Mouse (Mus musculus) CH12.LX (cell line): Measurements from ENCODE around the gene Wnt3a. TPM values are rescaled to one million over a fixed set of nuclear protein-coding genes. Genes with fewer than 3 reads are reported as not detected.

Experiments
- DNase-seq: peaks from one replicate; pipeline ENCODE4 v3.0.0-alpha.2; 2013; ENCODE audit errors: extremely low read depth
- H3K27ac ChIP-seq: 2 replicates; pipeline ENCODE4 v1.5.1; 2012; ENCODE audit warnings: low read depth, mild to moderate bottlenecking, control low read depth, moderate library complexity; ENCODE audit not compliant: insufficient read depth
- H3K27me3 ChIP-seq: replicated peaks from 2 replicates; pipeline ENCODE3; 2012; ENCODE audit warnings: inconsistent platforms
- H3K36me3 ChIP-seq, 2 experiments: replicated peaks in 1 of 2; 2 replicates each; pipeline versions ENCODE3 to v1.6.1; 2012; ENCODE audit warnings: inconsistent platforms in 1 of 2, low read length in 1 of 2, mild to moderate bottlenecking in 1 of 2, mixed read lengths in 1 of 2, moderate library complexity in 1 of 2; ENCODE audit not compliant: control insufficient read depth in 1 of 2, insufficient read depth in 1 of 2
- H3K4me1 ChIP-seq, 2 experiments: 2 replicates each; pipeline ENCODE4 v1.6.1; 2012; ENCODE audit warnings: inconsistent platforms in 1 of 2, moderate library complexity in 1 of 2; ENCODE audit not compliant: insufficient read depth in 2 of 2, control insufficient read depth in 1 of 2
- H3K4me2 ChIP-seq: 2 replicates; pipeline ENCODE4 v1.6.1; 2012; ENCODE audit warnings: low read depth, mild to moderate bottlenecking, control low read depth; ENCODE audit not compliant: poor library complexity, insufficient read depth, severe bottlenecking
- H3K4me3 ChIP-seq, 3 experiments: fragments of 150-350 bp in 1 of 3; sonication (generic) in 1 of 3; replicated peaks in 1 of 3; 2 replicates each; pipeline versions ENCODE3 to v1.5.1; 2011 to 2012; ENCODE audit warnings: low read depth in 2 of 3, low read length in 2 of 3, mild to moderate bottlenecking in 2 of 3, moderate library complexity in 2 of 3, control low read depth in 1 of 3, improper control_type of control experiment in 1 of 3, inconsistent platforms in 1 of 3, mixed read lengths in 1 of 3; ENCODE audit not compliant: poor library complexity in 1 of 3
- H3K79me2 ChIP-seq: replicated peaks from 2 replicates; pipeline ENCODE4 v1.6.1; 2012; ENCODE audit warnings: mild to moderate bottlenecking, moderate library complexity; ENCODE audit not compliant: control insufficient read depth, poor library complexity, insufficient read depth, severe bottlenecking; ENCODE audit errors: extremely low read depth
- H3K9ac ChIP-seq: 2 replicates; pipeline ENCODE4 v1.6.1; 2012; ENCODE audit warnings: low read depth, mild to moderate bottlenecking, control low read depth, moderate library complexity; ENCODE audit not compliant: insufficient read depth
- H3K9me3 ChIP-seq: replicated peaks from 2 replicates; pipeline ENCODE3; 2012; ENCODE audit warnings: low read length, inconsistent platforms, mixed read lengths
- CHD1 ChIP-seq: IDR thresholded peaks from 2 replicates; pipeline ENCODE4 v1.6.1; 2012; ENCODE audit warnings: low read depth, low read length, improper control_type of control experiment, inconsistent platforms
- CHD2 ChIP-seq: IDR thresholded peaks from 2 replicates; pipeline ENCODE4 v1.6.1; 2011; ENCODE audit warnings: low read length, improper control_type of control experiment
- CTCF ChIP-seq, 2 experiments: IDR thresholded peaks in 1 of 2; conservative IDR thresholded peaks in 1 of 2; 2 replicates each; pipeline ENCODE4 v1.5.1; 2011 to 2012; ENCODE audit warnings: low read depth in 2 of 2, low read length in 2 of 2, improper control_type of control experiment in 1 of 2, inconsistent platforms in 1 of 2, mild to moderate bottlenecking in 1 of 2, moderate library complexity in 1 of 2
- ELF1 ChIP-seq: IDR thresholded peaks from 2 replicates; pipeline ENCODE4 v1.6.1; 2014; ENCODE audit warnings: low read depth, mild to moderate bottlenecking, inconsistent platforms, low read length, improper control_type of control experiment
- EP300 ChIP-seq: IDR thresholded peaks from 2 replicates; pipeline ENCODE4 v1.6.1; 2011; ENCODE audit warnings: low read length, improper control_type of control experiment
- GABPA ChIP-seq: IDR thresholded peaks from 2 replicates; pipeline ENCODE4 v1.6.1; 2012; ENCODE audit warnings: low read depth, low read length, improper control_type of control experiment, inconsistent platforms; ENCODE audit not compliant: insufficient replicate concordance
- MAFK ChIP-seq: IDR thresholded peaks from 2 replicates; pipeline ENCODE4 v1.6.1; 2011; ENCODE audit warnings: low read length, improper control_type of control experiment; ENCODE audit not compliant: insufficient replicate concordance
- MAX ChIP-seq: IDR thresholded peaks from 2 replicates; pipeline ENCODE4 v1.6.1; 2011; ENCODE audit warnings: low read length, improper control_type of control experiment
- MEF2A ChIP-seq: IDR thresholded peaks from 2 replicates; pipeline ENCODE4 v1.6.1; 2014; ENCODE audit warnings: low read depth, mild to moderate bottlenecking, inconsistent platforms, low read length, improper control_type of control experiment, borderline replicate concordance
- NELFE ChIP-seq: IDR thresholded peaks from 2 replicates; pipeline ENCODE4 v1.6.1; 2011; ENCODE audit warnings: low read depth, low read length, improper control_type of control experiment
- NRF1 ChIP-seq: IDR thresholded peaks from 2 replicates; pipeline ENCODE4 v1.6.1; 2014; ENCODE audit warnings: low read depth, mild to moderate bottlenecking, inconsistent platforms, low read length, improper control_type of control experiment, moderate library complexity
- POLR2AphosphoS2 ChIP-seq: IDR thresholded peaks from 2 replicates; pipeline ENCODE4 v1.6.1; 2011; ENCODE audit warnings: low read depth, low read length, improper control_type of control experiment
- SIN3A ChIP-seq: IDR thresholded peaks from 2 replicates; pipeline ENCODE4 v1.6.1; 2012; ENCODE audit warnings: low read length, improper control_type of control experiment, inconsistent platforms
- TBP ChIP-seq: conservative IDR thresholded peaks from 2 replicates; pipeline ENCODE4 v1.6.1; 2011; ENCODE audit warnings: low read depth, low read length, improper control_type of control experiment
- UBTF ChIP-seq: IDR thresholded peaks from 2 replicates; pipeline ENCODE4 v1.6.1; 2012; ENCODE audit warnings: low read depth, mild to moderate bottlenecking, inconsistent platforms, low read length, improper control_type of control experiment, moderate library complexity
- USF2 ChIP-seq: conservative IDR thresholded peaks from 2 replicates; pipeline ENCODE4 v1.6.1; 2011; ENCODE audit warnings: low read depth, low read length, improper control_type of control experiment
- ZC3H11A ChIP-seq: IDR thresholded peaks from 2 replicates; pipeline ENCODE4 v1.6.1; 2012; ENCODE audit warnings: low read depth, mild to moderate bottlenecking, inconsistent platforms, low read length, improper control_type of control experiment
- dilution Hi-C: fragments of 300-500 bp; cut with MboI; formaldehyde crosslinking; loops from 2 replicates; pipeline ENCODE4 v1.14.3; 2020; ENCODE audit warnings: low sequenced_read_pairs; ENCODE audit not compliant: extremely low pct_unique_long_range_greater_than_20kb, extremely low pct_ligation_motif_present
- in situ Hi-C: fragments of 300-500 bp; cut with MboI; formaldehyde crosslinking; loops from 3 replicates; pipeline ENCODE4 v1.14.3; 2019; ENCODE audit warnings: low sequenced_read_pairs, low pct_ligation_motif_present, low pct_unique_long_range_greater_than_20kb, mixed read lengths
- polyA plus RNA-seq: library from polyadenylated mRNA; unstranded; fragments of >175 nt; gene quantifications from 2 replicates; pipeline ENCODE4 v1.2.1, GENCODE M21; 2012; ENCODE audit warnings: low read depth; ENCODE audit not compliant: insufficient read length
- total RNA-seq, 2 experiments: library from RNA; depleted of rRNA; stranded (reverse); fragments of 300-350 nt in 1 of 2; fragments of >200 nt in 1 of 2; gene quantifications; 2 replicates each; pipeline ENCODE4 v1.2.3; 2012 to 2014

The Wnt3a gene
- total and polyA plus RNA-seq, 3 experiments, result not detected

GRCm38 (mm10) chr11:59227604-59228121 lies 62.9 kb downstream of the Wnt3a start:
- H3K9ac ChIP-seq, result peak overlapping the region; percentile 99
- peaks cover 4 to 28% of the 10 kb centered on the region in 2 experiments for H3K36me3 ChIP-seq
- peak overlapping the region; percentile 89 to 98 (median 91) for H3K4me3 ChIP-seq
- in situ Hi-C loops, result no loop called here
- no peaks in the 10 kb centered on the region for H3K27me3 ChIP-seq
- peak overlapping the region; percentile 89 for H3K27ac ChIP-seq
- no peak overlapping the region; the same call in 1 of the 2 replicates for H3K4me2 ChIP-seq
- dilution Hi-C loops, result no loop called here
- peak; percentile 29 for DNase-seq
- H3K9me3 ChIP-seq, result no peaks in the 10 kb centered on the region
- peaks cover 52% of the 10 kb centered on the region for H3K79me2 ChIP-seq
- no peak for TF ChIP-seq MAX
- peak; percentile 53; the same call in 1 of the 2 replicates for TF ChIP-seq CHD1
- TF ChIP-seq GABPA, result no peak
- peak; percentile 8; the same call in 1 of the 2 replicates for TF ChIP-seq ELF1
- TF ChIP-seq ZC3H11A, result no peak
- TF ChIP-seq USF2, result no peak
- no peak for TF ChIP-seq EP300
- TF ChIP-seq CTCF (conservative IDR thresholded peaks at IDR 0.05 in 1 of 2, IDR thresholded peaks at IDR 0.05 in 1 of 2; ENCODE audit: low read depth in 2 of 2, low read length in 2 of 2), result no peak
- peak; percentile 40; the same call in 1 of the 2 replicates for TF ChIP-seq CHD2
- TF ChIP-seq NRF1, result no peak
- no peak for TF ChIP-seq MEF2A
- H3K4me1 ChIP-seq, result peaks cover 12 to 59% of the 10 kb centered on the region in 2 experiments

GRCm38 (mm10) chr11:59226787-59227603 lies 63.6 kb downstream of the Wnt3a start:
- peaks cover 59% of the 10 kb centered on the region for H3K79me2 ChIP-seq
- peak overlapping the region; percentile 80 for H3K4me2 ChIP-seq
- peaks cover 4 to 33% of the 10 kb centered on the region in 2 experiments for H3K36me3 ChIP-seq
- no peak; the same call in 1 of the 2 replicates for TF ChIP-seq MAFK
- TF ChIP-seq TBP, result no peak
- TF ChIP-seq UBTF, result no peak
- 0 out of 2 replicates have a peak, but pooled peaks have one; percentile 31 for TF ChIP-seq POLR2AphosphoS2
- peak; percentile 35 for TF ChIP-seq SIN3A
- no peak for TF ChIP-seq NELFE
- TF ChIP-seq, all 38 proteins: peak for 2
- dilution Hi-C loops, result no loop called here
- in situ Hi-C loops, result no loop called here
- peak overlapping the region; percentile 99 for H3K9ac ChIP-seq
- peaks cover 17 to 65% of the 10 kb centered on the region in 2 experiments for H3K4me1 ChIP-seq
- peak; percentile 46 for DNase-seq
- H3K4me3 ChIP-seq, result peak overlapping the region; percentile 89 to 98 (median 91)
- H3K9me3 ChIP-seq, result no peaks in the 10 kb centered on the region
- H3K27me3 ChIP-seq, result no peaks in the 10 kb centered on the region
- H3K27ac ChIP-seq, result peak overlapping the region; percentile 89
